Mouse (Mus musculus) spleen, postnatal 10 days (tissue): ENCODE results near the gene Marc2.

Experiments used
- DNase-seq, 2 experiments: peaks; one replicate each; pipeline ENCODE4 v3.0.0; 2021 to 2022; ENCODE audit warnings: low spot score in 2 of 2

The Marc2 gene

DNA sequence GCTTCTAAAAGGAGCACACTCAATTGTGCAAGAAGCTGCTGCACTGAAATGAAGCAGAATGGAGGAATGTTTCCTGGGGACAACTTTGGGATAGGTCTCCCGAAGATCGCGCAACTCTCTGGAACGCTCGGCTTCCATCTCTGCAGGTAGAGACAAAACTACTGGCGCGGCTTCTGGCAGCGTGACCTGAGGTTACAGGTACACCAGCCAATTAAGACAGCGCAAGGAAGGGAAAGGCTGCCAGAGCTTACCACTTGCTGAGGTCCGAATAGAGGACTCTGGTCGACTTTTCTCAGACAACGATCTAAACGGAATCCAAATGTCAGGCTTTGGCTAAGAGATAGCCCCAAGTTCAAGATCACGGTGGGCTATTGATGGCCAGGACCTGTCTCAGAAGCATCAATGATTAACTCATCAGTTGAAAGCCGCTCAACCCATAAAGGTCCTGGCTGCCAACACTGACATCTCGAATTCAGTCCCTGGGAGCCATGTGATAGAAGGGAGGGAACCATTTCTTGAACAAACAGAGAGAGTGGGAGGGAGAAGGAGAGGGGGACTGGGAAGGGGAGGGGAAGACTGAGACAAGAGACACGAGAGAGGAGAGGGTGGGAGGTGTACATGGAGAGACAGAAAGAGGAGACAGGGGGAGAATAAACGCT lies at the start of gene Marc2:
Gene Marc2 (minus strand): TSS at position 360 of the 659 bp plus-strand sequence.
- peak; percentile 25 to 33 for DNase-seq

DNA sequence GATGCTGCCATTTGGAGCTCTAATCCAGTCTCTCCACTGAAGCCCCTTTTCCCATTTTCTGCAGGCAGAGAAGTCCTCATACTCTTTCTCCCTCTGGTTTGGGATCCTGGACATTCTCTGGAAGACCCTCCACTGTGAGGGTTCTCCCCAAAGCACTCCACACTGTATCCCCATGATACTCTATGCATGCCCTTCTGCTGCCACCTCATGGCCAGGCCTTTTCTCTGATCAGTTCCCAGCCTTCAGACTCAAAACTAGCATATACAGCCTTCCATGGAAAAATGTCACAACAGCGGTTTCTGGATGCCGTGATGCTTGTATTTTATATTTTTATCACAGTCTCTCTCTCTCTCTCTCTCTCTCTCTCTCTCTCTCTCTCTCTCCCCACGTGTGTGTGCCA lies 45.7 kb upstream of the Marc2 start:
- no peak for DNase-seq

DNA sequence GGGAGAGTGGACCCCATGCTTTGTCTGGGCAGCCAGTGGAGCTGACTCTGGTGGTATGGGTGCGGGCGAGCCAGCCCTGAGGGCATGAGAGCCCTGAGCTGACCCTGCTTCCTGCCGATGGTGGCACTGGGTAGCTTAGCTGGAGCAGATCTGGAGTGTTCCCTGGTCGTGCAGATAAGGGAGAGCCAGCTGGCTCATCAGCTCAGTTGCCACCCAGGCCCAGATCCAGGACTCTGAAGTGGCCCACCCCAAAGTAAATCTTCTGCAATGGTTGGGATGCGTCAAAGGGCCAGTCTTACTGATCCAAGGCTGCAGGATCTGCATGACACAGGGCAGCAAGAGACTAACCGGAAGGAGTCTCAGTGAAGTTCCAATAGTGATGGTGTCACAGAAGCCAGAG lies 43.2 kb upstream of the Marc2 start:
- DNase-seq: no peak

GRCm38 (mm10) chr1:184886160-184886559 lies 39.9 kb upstream of the Marc2 start:
- no peak for DNase-seq

GRCm38 (mm10) chr1:184882281-184883268 lies 36.3 kb upstream of the Marc2 start, which contains the start of gene C130074G19Rik:
Gene C130074G19Rik, minus strand, starts transcription at chr1:184883218.
- peak in 1 of 2 experiments; percentile 41 for DNase-seq

- DNase-seq: no peak
Measured at GRCm38 (mm10) chr1:184881861-184882260, 35.6 kb upstream of the Marc2 start.

- no peak for DNase-seq
Measured at GRCm38 (mm10) chr1:184881211-184881610, 35.0 kb upstream of the Marc2 start.

GRCm38 (mm10) chr1:184878860-184879259 lies 32.6 kb upstream of the Marc2 start:
- DNase-seq: no peak

GRCm38 (mm10) chr1:184877306-184877705 lies 31.1 kb upstream of the Marc2 start:
- no peak for DNase-seq

DNA sequence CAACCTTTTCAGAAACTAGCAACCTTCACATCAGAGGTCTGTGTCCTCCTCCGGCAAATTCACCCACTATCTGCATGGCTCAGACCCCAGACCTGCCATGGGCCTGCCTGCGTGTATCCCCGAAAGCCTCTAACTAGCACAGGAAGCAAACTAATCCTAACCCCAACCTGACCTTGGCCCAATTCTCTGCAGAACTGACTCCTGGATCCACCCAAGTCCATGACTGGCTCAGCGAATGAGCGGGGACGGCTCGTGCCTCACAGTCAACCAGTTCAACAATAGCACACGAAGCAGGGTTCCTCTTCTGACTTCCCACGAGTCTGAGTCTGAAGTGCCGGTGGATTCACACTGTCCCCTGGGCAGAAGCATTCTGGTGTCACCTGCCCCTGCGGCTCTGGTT lies 27.7 kb upstream of the Marc2 start:
- DNase-seq: no peak

GRCm38 (mm10) chr1:184872069-184872819 lies 26.0 kb upstream of the Marc2 start:
- DNase-seq: no peak

DNA sequence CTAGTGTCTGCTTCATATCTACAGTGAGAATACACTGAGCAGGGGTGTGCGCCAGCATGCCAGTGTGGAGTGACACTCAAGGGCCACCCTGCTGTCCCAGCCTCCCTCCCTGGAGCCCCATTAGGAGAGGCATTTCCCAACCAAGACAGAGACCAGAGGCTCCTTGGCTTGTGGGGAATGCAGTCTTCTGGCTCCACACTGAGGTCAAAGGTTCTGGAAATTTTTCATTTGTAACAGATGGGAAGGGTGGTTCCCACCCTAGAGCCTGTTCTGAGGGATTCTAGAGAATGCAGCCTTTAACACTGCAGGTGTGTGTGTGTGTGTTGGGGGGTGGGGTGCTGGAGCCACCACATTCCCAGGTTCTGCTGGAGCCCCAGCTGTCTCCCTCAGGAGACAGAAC lies 25.3 kb upstream of the Marc2 start:
- DNase-seq: no peak

DNA sequence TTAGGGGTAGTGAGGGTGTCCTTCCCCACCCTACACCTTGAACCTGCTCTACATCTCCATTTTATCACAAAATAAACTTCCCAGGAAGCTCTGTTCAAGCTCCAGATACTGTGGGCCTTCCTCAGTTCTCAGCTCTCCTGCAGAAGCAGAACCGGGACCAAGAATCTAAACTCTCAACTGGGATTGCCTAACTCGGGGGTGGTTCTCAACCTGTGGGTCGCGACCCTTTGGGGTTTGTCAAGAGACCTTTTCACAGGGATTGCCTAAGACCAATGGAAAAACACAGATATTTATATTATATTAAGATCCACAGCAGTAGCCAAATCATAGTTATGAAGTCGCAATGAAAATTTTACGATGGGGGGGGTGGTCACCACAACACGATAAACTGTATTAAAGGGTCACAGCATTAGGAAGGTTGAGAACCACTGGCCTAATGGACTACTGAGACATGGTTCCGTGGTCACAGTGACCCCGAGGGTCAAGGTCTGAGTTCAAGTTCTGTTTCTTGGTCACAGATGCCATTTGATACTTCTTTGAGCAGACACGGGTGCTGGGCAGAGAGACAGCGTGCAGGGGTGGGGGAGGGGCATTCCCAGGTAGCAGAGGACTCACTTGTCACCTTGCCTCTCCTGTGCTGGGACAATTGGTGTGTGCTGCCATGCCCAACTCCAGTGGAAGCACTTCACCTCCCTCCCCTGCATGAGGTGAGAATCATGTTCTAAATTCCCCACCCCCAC lies 24.6 kb upstream of the Marc2 start:
- DNase-seq: no peak

DNA sequence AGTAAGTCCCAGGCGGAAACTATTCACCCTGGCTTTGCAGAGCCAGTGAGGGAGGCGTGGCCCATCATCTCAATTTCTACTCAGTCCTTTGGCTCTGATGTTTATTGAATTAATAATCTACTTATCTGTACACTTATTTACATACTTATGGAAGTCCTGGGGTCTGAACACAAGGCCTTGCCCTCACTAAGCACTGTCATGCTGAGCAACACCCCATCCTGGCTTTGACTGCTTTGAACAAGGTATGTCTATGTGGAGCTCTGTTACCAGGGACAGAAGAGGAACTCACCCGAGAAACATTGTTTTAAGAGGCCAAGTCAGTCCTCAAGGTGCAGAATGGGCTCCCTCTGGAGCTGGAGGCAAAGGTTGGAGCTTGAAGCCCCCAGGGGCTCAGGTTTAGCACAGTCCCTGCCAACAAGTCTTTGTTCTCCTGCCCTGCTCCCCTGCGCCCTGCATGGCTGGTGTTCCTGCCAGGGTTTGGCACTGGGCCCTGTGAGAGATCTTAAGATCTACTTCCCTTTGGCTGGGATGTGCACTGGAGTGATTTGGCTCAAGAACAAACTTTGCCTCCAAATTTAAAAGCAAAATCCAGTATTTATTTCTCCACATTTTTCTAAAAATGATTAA lies 23.8 kb upstream of the Marc2 start:
- DNase-seq: no peak

- DNase-seq: no peak
Measured at GRCm38 (mm10) chr1:184867640-184868120, 21.4 kb upstream of the Marc2 start.

DNA sequence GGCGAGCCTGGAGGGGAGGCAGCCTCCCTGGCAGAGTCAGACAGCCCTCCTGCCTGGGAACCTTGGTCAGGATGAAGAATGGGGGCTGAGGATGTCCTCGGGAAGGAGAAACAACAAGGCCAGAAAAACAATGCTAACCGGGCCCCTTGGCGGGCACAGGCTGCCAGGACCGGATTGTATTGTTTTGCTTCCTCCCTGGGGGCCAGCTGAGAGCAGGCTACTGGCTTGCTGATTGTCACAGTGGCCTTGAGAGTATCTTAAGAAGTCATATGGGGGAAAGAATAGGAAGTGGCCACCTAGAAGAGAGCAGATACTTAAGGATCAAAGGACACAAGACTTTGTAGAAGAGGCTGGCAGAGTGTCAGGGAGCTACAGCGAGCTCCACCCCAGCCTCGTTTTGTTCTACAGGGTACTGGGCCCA lies 18.1 kb upstream of the Marc2 start:
- DNase-seq: no peak

DNA sequence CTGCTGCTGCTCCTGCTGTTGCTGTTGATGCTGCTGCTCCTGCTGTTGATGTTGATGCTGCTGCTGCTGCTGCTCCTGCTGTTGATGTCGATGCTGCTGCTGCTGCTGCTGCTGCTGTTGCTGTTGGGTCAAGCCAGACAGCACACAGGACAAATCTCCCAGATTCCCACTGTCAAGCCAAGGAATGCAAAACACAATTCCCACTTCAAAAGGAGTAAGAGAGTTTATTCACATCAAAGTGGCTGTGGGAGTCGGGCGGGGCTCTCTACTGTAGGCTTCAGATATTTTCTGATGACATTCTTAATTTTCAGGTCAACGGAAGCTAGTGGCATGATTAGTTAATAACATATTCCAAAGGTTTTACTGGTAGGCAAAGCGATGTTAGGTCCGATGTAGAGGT lies 16.4 kb upstream of the Marc2 start:
- no peak for DNase-seq

- no peak for DNase-seq
Measured at GRCm38 (mm10) chr1:184861551-184861950, 15.3 kb upstream of the Marc2 start.

DNA sequence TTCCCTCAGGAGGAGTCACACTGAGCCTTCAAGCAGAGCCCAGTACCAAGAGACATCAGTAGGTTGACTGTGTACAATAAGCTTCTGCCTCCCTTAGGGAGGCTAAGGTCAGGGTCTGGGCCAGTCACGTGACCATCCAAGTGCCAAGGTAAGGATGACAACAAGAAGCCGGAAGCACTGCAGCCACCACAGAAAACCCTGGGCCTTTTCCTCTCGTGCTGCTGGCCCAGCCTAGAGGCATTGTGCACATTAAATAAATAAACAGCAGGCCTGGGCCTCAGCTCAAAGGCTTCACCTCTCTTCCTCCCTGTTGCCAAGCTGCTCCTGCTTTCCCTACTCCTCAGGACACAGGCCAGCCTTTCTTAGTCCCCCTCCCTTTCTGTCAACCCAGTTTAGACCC lies 14.0 kb upstream of the Marc2 start:
- no peak for DNase-seq

GRCm38 (mm10) chr1:184858253-184858652 lies 12.0 kb upstream of the Marc2 start:
- no peak for DNase-seq

- DNase-seq: no peak
Measured at GRCm38 (mm10) chr1:184857216-184857615, 11.0 kb upstream of the Marc2 start.
